Mouse (Mus musculus) embryonic facial prominence, embryonic 11.5 days (tissue): ENCODE data around the gene Trim45. TPM values are rescaled to one million over a fixed set of nuclear protein-coding genes. Genes with fewer than 3 reads are reported as not detected.
A peak's percentile ranks its signal among the peaks of the same experiment; 100 is the strongest.

Experiments used
- ATAC-seq: fragments of 200-750 bp; cut with Nextera tagmentation; replicated peaks from 2 replicates; pipeline ENCODE4 v1.8.0; 2017; ENCODE audit warnings: low read depth; ENCODE audit not compliant: insufficient number of reproducible peaks, low FRiP score, low TSS enrichment
- DNase-seq: peaks from one replicate; pipeline ENCODE4 v3.0.0-alpha.2; 2015; ENCODE audit warnings: low spot score
- H3K27ac ChIP-seq: fragments of 300-500 bp; sonication (generic); replicated peaks from 2 replicates; pipeline ENCODE4 v1.5.1; 2014; ENCODE audit warnings: mild to moderate bottlenecking, low read depth, low read length, control low read depth
- H3K27me3 ChIP-seq: fragments of 300-500 bp; sonication (generic); 2 replicates; pipeline ENCODE4 v1.6.1; 2014; ENCODE audit warnings: mild to moderate bottlenecking, low read length, moderate library complexity, mixed read lengths; ENCODE audit not compliant: control insufficient read depth, insufficient read depth
- H3K36me3 ChIP-seq: fragments of 300-500 bp; sonication (generic); replicated peaks from 2 replicates; pipeline ENCODE4 v1.6.1; 2014; ENCODE audit warnings: low read depth, mild to moderate bottlenecking, low read length, moderate library complexity, mixed read lengths; ENCODE audit not compliant: control insufficient read depth, insufficient read depth
- H3K4me1 ChIP-seq: fragments of 300-500 bp; sonication (generic); 2 replicates; pipeline ENCODE4 v1.6.1; 2014; ENCODE audit warnings: low read length, mixed read lengths; ENCODE audit not compliant: control insufficient read depth, insufficient read depth
- H3K4me2 ChIP-seq: fragments of 300-500 bp; sonication (generic); 2 replicates; pipeline ENCODE4 v1.6.1; 2014; ENCODE audit warnings: low read depth, mild to moderate bottlenecking, control low read depth, low read length, moderate library complexity
- H3K4me3 ChIP-seq: fragments of 300-500 bp; sonication (generic); 2 replicates; pipeline ENCODE4 v1.5.1; 2014; ENCODE audit warnings: low read depth, low read length, control low read depth
- H3K9ac ChIP-seq: fragments of 300-500 bp; sonication (generic); replicated peaks from 2 replicates; pipeline ENCODE4 v1.6.1; 2014; ENCODE audit warnings: mild to moderate bottlenecking, control low read depth, low read length
- H3K9me3 ChIP-seq: fragments of 300-500 bp; sonication (generic); replicated peaks from 2 replicates; pipeline ENCODE4 v1.6.1; 2016; ENCODE audit warnings: mild to moderate bottlenecking, low read length, inconsistent platforms, mixed read lengths; ENCODE audit not compliant: control insufficient read depth
- WGBS: fragments of 180-500 bp; shearing (Covaris S2); extraction: QIAGEN DNeasy Blood & Tissue Kit; methylation state at CpG from one replicate; pipeline ENCODE4 v1.1.7; 2014; 5-methylcytosine and 5-hydroxymethylcytosine counted together
- polyA plus RNA-seq: library from polyadenylated mRNA; unstranded; fragments of >200 nt; fragmentation: Nextera tagmentation; extraction: Ambion mirVana; gene quantifications from 2 replicates; pipeline ENCODE4 v1.2.1, GENCODE M21; 2014

Trim45 gene
- polyA plus RNA-seq, 1 experiment from 2014 or later: 4.3 TPM

DNA sequence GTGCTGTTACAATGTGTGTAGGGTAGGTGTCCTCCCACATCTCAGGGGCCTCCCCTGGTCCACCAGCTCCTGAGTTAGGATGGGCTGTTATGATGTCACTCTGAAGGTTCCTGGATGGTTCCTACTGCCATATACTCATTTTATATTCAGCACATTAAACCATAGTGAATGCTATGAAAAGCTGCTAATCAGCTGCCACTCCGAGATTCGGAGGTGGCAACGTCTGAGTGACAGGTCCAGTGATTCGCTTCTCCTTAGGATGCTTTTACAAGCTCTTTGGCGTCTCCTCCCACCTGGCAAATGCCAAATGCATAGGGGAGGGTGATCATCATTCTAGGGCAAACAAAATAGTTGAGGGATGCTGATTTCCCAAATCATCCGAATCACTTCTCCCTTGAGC, 26.5 kb upstream of the Trim45 start:
- ATAC-seq (no peak), DNase-seq (no peak)
- Histone ChIP-seq H3K36me3 (no peaks in the 10 kb centered on the region), H3K27me3 (no peaks in the 10 kb centered on the region), H3K4me3 (no peak overlapping the region), H3K4me2 (no peak overlapping the region), H3K27ac (no peak overlapping the region), H3K4me1 (no peaks in the 10 kb centered on the region), H3K9ac (no peak overlapping the region), H3K9me3 (no peaks in the 10 kb centered on the region)
- WGBS: 77% methylated on average over 6 of the region's 6 CpGs

DNA sequence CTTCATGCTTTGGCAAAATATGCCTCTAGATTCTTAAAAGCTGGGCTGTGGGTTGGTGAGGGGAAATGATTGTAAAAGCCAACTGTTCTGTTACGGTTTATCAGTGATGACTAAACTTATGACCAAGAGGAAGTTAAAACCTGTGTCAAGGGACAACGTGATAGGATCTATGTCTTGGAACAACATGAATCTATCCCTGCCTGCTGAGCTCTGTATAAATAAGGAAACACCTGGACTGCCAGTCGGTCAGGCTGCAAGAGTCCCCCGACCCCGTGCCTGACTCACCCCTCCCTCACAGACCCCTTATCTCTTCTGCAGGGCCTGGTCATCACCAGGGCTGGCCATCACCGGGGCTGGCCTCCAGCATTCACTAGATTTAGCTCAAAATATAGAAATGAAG, 15.9 kb upstream of the Trim45 start:
- no peak overlapping the region for H3K9ac ChIP-seq
- no peaks in the 10 kb centered on the region for H3K9me3 ChIP-seq
- DNase-seq (no peak), ATAC-seq (no peak)
- WGBS: 54% methylated on average over 6 of the region's 6 CpGs
- no peak overlapping the region for H3K27ac ChIP-seq
- no peak overlapping the region for H3K4me2 ChIP-seq
- H3K4me3 ChIP-seq: no peak overlapping the region
- no peaks in the 10 kb centered on the region for H3K36me3 ChIP-seq
- H3K27me3 ChIP-seq: no peaks in the 10 kb centered on the region
- no peaks in the 10 kb centered on the region for H3K4me1 ChIP-seq

DNA sequence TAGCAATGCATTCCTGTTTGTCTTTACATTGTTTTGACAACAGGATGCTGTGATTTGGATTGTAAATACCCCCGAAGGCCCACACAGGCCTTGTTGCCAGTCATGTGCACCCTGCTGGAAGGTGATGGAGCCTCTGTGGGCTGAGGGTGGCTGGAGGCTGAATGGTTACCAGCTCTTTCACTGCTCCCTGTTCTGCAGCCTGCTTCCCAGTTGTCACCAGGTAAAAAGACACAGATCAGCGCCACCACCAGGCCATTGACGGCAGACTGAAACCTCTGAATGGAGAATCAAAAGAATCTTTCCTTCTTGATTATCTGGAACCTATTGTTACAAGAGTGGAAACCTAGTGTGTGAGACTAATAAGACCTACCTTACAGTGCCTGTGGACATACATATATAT, 15.1 kb upstream of the Trim45 start:
- Histone ChIP-seq H3K27me3 (no peaks in the 10 kb centered on the region), H3K4me2 (no peak overlapping the region), H3K9me3 (no peaks in the 10 kb centered on the region), H3K27ac (no peak overlapping the region), H3K36me3 (no peaks in the 10 kb centered on the region), H3K4me3 (no peak overlapping the region), H3K9ac (no peak overlapping the region), H3K4me1 (no peaks in the 10 kb centered on the region)
- WGBS: 29% methylated on average over 3 of the region's 3 CpGs
- ATAC-seq: no peak
- DNase-seq: peak; percentile 6

DNA sequence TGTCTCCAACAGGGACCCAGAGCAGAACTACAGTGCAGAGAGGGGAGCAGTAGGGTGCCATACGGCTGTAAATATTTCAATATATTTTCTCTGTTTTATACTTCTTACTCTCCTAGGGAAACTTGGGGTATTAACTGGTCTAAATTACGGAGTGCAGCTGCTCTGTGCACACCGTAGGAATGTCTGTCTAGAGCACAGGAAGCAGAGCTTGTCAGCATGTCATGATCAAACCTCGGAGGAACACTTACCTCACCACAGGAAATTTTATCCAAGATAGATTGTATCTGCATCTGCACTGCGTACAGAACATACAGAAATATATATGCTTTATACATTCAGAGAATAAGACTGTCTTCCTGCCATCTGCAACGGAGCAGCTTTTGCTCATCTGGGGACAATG, 13.4 kb upstream of the Trim45 start:
- H3K27ac ChIP-seq: no peak overlapping the region
- no peak for ATAC-seq

DNA sequence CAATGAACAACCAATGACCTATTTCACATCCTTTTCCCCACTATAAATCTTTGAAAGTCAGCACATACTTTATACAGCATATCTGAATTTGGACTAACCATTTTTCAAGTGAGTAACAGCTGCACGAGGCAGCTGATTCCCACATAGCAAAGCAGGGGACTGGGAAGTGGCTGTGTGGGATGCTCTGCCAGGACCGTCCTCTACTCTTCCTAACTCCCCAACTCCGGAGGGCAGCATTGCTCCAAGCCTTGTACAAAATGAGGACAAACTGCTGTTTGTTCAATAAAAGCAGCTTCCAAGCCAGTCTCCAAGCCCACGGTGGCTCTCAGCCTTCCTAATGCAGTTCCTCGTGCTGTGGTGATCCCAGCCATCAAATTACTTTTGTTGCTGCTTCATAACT, 11.4 kb upstream of the Trim45 start:
- DNase-seq: no peak
- Histone ChIP-seq H3K9ac (no peak overlapping the region), H3K4me3 (no peak overlapping the region), H3K27ac (no peak overlapping the region), H3K9me3 (no peaks in the 10 kb centered on the region), H3K27me3 (no peaks in the 10 kb centered on the region), H3K36me3 (no peaks in the 10 kb centered on the region), H3K4me1 (no peaks in the 10 kb centered on the region), H3K4me2 (no peak overlapping the region)
- 56% methylated on average over 5 of the region's 5 CpGs for WGBS
- ATAC-seq: no peak

More for the DNA sequence above, 13.4 kb upstream of the Trim45 start:
- H3K4me3 ChIP-seq: no peak overlapping the region
- H3K9me3 ChIP-seq: no peaks in the 10 kb centered on the region
- no peaks in the 10 kb centered on the region for H3K27me3 ChIP-seq
- no peak for DNase-seq
- 49% methylated on average over 6 of the region's 6 CpGs for WGBS
- no peaks in the 10 kb centered on the region for H3K36me3 ChIP-seq
- H3K9ac ChIP-seq: no peak overlapping the region
- H3K4me2 ChIP-seq: no peak overlapping the region
- no peaks in the 10 kb centered on the region for H3K4me1 ChIP-seq

DNA sequence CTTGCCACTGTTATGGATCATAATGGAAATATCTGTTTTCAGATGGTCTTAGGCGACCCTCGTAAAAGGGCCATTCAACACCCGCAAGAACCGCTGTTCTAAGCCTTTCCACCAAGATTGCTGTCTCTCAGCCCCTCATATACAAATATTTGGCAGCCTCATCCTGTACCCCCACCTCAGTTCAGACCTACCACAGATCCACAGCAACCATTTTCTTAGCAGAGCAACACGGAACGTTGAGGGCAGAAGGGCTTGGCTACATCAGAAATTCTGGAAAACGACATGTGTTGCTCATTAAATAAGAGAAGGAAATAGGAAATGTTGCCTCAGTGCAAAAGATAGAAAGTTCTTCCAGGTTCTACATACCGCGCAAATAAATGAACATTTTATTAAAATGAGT, 11.0 kb upstream of the Trim45 start:
- H3K9ac ChIP-seq: no peak overlapping the region
- no peaks in the 10 kb centered on the region for H3K27me3 ChIP-seq
- 70% methylated on average over 9 of the region's 9 CpGs for WGBS
- ATAC-seq (no peak), DNase-seq (peak; percentile 23)
- no peak overlapping the region for H3K27ac ChIP-seq
- no peaks in the 10 kb centered on the region for H3K36me3 ChIP-seq
- H3K4me3 ChIP-seq: no peak overlapping the region
- H3K9me3 ChIP-seq: no peaks in the 10 kb centered on the region
- H3K4me2 ChIP-seq: no peak overlapping the region
- no peaks in the 10 kb centered on the region for H3K4me1 ChIP-seq

DNA sequence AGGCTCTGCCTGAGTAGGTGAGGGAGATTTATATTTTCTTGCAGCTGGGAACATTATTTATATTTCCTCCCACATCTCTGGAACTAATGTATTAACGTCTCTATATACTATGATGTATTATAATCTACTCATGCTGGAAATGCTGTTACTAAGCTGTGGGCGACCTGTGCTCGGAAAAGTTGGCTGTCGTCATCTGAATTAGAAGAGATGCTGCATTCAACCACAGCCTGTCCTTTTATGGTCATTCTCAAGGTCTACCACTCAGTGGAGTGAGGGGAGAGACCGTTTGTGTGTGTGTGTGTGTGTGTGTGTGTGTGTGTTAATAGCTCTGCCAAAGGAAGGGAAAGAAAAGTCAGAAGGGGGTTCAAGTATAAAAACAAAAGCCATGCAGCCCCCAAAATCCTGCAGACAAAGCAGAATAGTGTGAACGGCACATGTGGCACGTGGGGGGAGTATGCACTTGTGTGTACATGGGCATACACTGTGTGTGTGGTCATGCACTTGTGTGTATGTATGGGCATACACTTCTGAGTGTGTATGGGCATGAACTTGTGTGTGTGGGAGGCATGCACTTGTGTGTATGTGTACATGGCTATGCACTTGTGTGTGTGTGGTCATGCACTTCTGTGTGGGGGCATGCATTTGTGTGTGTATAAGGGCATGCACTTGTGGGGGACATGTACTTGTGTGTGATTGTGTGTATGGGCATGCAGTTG, 10.3 kb upstream of the Trim45 start:
- 75% methylated on average over 7 of the region's 7 CpGs for whole genome bisulfite sequencing
- ATAC-seq: no peak
- H3K4me2 ChIP-seq: no peak overlapping the region

DNA sequence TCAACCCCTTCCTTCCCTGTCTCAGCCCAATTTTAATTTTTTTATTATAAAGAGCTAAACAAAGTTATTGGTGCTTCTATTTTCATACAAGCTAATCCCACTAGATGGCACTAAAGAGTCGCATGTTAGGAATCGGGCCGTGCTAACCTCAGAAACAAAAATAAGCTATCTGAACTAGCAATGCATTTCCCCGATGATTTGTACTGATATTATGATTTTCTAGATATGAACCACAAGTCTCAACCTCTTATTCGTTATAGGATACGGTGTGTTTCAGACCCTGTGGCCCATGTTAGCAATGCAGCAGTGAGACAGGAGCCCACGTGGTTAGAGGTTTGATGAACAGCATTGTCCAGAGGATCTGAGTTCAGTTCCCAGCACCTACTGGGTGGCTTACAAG, 5.2 kb upstream of the Trim45 start:
- DNase-seq: peak; percentile 85
- Histone ChIP-seq H3K4me1 (no peaks in the 10 kb centered on the region), H3K9me3 (no peaks in the 10 kb centered on the region), H3K27me3 (no peaks in the 10 kb centered on the region), H3K27ac (no peak overlapping the region), H3K9ac (no peak overlapping the region), H3K4me3 (no peak overlapping the region), H3K36me3 (no peaks in the 10 kb centered on the region), H3K4me2 (no peak overlapping the region)
- ATAC-seq: no peak
- WGBS: 20% methylated on average over 7 of the region's 7 CpGs

More for the DNA sequence above, 10.3 kb upstream of the Trim45 start:
- Histone ChIP-seq H3K27me3 (no peaks in the 10 kb centered on the region), H3K9me3 (no peaks in the 10 kb centered on the region), H3K9ac (no peak overlapping the region), H3K4me3 (no peak overlapping the region), H3K4me1 (no peaks in the 10 kb centered on the region), H3K27ac (no peak overlapping the region), H3K36me3 (no peaks in the 10 kb centered on the region)
- DNase-seq: peak; percentile 11
